Mouse (Mus musculus): ENCODE results near the gene Gm7137.

DNA sequence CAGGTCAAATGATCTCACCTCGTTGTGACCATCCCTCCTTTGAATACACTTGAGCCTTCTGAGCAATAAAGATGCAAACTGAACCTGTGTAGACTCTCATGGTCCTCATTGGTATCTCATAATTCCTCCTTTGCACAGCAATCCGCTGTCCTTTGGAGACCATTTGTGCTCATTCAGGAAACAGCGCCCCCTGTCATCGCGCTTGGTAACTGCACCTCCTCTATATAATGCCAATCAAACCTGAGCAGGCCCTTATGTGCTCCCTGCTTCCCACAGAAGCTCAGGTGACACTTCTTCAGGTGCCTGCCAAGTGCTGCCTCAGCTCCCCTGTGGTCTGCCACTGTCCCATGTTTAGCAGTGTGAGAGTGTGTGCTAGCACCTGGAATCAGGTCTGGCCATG, 27.5 kb upstream of the Gm7137 start:
- TF ChIP-seq CTCF (IDR thresholded peaks at IDR 0.05; ENCODE audit: control insufficient read depth, insufficient read depth, insufficient read length) (no peak), USF1 (IDR thresholded peaks at IDR 0.05; ENCODE audit: low read depth) (no peak), MAX (IDR thresholded peaks at IDR 0.05) (no peak), MYOG (IDR thresholded peaks at IDR 0.05; ENCODE audit: control insufficient read depth, extremely low read depth, insufficient read length) (no peak), MYOD1 (IDR thresholded peaks at IDR 0.05; ENCODE audit: control insufficient read depth, insufficient read length, low read depth) (no peak), FOSL1 (IDR thresholded peaks at IDR 0.05; ENCODE audit: insufficient read depth, low read length, poor library complexity, severe bottlenecking) (no peak)

Measured in C2C12 (cell line).